Mouse (Mus musculus) heart, adult 18-20 months (tissue): Measurements from ENCODE around the gene Pum3. TPM values are rescaled to one million over a fixed set of nuclear protein-coding genes. Genes with fewer than 3 reads are reported as not detected.

Experiments
- DNase-seq, 2 experiments: peaks; one replicate each; pipeline ENCODE4 v3.0.0; 2021 to 2022; ENCODE audit warnings: mixed read lengths in 1 of 2
- long read RNA-seq, 2 experiments: library from polyadenylated mRNA; stranded (forward); transcript quantifications; one replicate each; pipeline ENCODE4 v2.0.0; 2021
- total RNA-seq, 2 experiments: library from RNA; stranded (reverse); gene quantifications; 2 replicates each; pipeline ENCODE4 v1.2.3; 2021

The Pum3 gene
- 10 to 100 TPM; 32.0 to 34.1 TPM for total RNA-seq
- long read RNA-seq, experiment 1, transcript Pum3-201 (18 exons, 3,471 nt): major isoform, 18 of 26 reads
- long read RNA-seq, experiment 1, partial matches to known transcripts: 5 of 26 reads
- long read RNA-seq, experiment 1, other reads (novel, unspliced or antisense): 3 of 26 reads
- long read RNA-seq, experiment 2, transcript Pum3-201 (18 exons, 3,471 nt): major isoform, 6 of 13 reads
- long read RNA-seq, experiment 2, partial matches to known transcripts: 5 of 13 reads
- long read RNA-seq, experiment 2, other reads (novel, unspliced or antisense): 2 of 13 reads

- peak; percentile 98 to 99 for DNase-seq
Measured at GRCm38 (mm10) chr19:27429745-27430251, at the start of gene Pum3. TSS of gene Pum3 (minus strand) at chr19:27429825.

- DNase-seq: no peak
Measured at GRCm38 (mm10) chr19:27466691-27467090, 37.1 kb upstream of the Pum3 start.

DNA sequence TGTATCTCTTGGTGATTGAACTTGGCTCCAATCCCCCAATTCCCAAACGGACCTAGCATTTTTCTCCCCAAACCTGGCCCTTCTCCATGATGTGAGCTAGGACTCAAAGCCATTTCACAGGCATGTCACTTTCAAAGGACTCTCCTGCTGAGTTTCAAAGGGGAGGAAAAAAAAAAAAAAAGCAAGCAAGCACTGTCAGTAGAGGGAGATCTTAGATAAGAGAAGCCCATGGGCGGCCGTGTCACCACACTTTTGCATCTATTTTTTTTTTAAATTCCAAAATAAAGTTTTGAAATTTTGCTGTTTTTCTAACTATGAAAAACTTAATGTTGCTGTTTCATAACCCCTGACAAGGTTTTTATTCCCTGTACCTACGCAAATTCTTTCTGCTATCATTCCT, 33.0 kb upstream of the Pum3 start:
- no peak for DNase-seq

DNA sequence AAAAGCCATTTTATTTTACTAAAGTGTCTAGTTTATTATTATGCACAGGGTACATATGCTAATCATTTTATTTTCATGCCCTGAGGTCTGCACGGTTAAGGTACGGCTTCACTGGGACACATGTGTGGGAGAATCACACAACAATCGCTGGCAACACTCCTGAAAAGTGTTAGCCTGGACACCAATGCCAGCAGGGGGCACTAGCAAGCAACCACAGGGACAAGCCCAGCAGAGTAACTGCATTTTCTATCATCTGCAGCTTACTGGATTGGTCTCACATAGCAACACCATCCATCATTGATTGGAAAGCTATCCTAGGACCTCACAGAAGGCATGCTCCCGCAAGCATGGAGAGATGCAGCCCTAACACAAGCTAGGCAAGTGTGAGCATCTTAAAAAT, 20.8 kb upstream of the Pum3 start:
- peak; percentile 27 to 72 for DNase-seq

GRCm38 (mm10) chr19:27447515-27447914, 17.9 kb upstream of the Pum3 start:
- peak in 1 of 2 experiments; percentile 33 for DNase-seq

- DNase-seq: no peak
Measured at GRCm38 (mm10) chr19:27441106-27441505, 11.5 kb upstream of the Pum3 start.

DNA sequence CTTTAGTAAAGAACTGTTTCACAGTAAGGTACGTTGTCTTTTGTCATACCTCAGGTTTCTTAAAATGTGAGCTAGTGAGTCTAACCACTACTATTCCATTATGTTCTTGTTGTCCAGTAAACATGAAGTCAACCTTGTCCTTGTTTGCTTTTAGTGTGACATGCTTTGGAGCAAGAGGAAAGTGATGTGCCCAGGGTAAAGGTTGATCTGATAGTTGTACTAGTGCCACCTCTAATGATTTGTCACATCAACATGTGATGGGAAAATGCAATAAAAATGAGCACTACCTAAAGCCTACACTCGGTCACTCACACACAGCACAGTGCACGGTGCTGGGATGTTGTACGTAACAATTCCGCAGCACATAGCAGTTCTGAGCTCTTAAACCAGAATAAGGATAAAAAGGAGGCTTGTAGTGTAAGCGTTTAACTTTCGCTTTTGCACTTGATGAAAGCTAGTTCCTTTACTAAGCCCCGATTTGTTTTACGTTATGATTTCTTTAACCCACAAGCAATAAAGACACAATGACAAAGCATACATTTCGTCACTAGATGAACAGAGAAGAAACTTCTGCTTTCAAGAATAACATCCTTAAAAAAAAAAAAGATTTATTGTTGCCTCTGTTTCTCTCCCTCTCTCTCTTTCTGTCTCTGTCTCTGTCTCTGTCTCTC, 8.5 kb upstream of the Pum3 start:
- DNase-seq: no peak

- peak; percentile 7 to 41 for DNase-seq
Measured at GRCm38 (mm10) chr19:27430406-27430805, 781 bp upstream of the Pum3 start.

- DNase-seq: no peak
Measured at GRCm38 (mm10) chr19:27429281-27429680, 344 bp downstream of the Pum3 start.

GRCm38 (mm10) chr19:27427865-27428264, 1.8 kb downstream of the Pum3 start:
- no peak for DNase-seq

- DNase-seq: no peak
Measured at GRCm38 (mm10) chr19:27426451-27426850, 3.2 kb downstream of the Pum3 start.

DNA sequence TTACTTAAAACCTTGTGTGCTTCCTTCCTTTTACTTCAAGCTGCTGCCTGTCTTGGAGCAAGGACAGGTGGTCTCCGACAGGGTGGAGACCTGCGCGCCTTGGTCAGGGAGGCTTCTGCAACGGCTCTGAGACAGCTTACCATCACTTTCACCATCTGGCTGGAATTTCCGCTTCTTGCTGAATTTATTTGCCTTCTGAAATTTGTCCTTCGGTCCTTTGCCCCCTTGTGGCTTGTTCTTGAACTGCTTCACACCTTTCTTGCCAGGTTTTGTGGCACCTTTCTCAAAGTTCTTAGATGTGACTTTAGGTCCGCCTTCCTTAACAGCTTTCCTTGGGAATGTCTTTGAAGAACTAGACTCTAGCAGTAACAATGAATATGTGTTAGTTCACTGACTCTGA, 4.0 kb downstream of the Pum3 start:
- peak; percentile 16 to 57 for DNase-seq

- DNase-seq: no peak
Measured at GRCm38 (mm10) chr19:27417375-27417774, 12.2 kb downstream of the Pum3 start.

GRCm38 (mm10) chr19:27416569-27416968, 13.1 kb downstream of the Pum3 start:
- peak; percentile 22 to 76 for DNase-seq

- no peak for DNase-seq
Measured at GRCm38 (mm10) chr19:27411340-27411739, 18.3 kb downstream of the Pum3 start.

GRCm38 (mm10) chr19:27410751-27411150, 18.9 kb downstream of the Pum3 start:
- DNase-seq: peak; percentile 19 to 58

DNA sequence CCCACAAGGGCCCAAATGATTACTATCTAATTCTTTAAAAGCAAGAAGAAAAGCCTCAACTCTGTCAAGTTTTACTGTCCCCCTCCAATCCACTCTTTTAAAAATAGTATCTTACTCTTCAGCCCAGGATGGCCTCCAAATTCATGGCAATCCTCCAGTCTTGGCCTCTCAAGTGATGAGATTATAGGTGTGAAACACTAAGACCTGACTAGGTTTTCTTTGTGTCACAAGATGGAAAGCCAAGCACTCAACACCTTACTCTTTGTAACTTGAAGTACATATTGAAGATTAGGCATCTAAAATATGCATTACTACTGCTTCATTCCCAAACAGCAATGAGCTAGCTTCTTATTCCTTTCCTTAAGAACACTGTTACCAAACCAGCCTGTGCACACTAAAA, 19.8 kb downstream of the Pum3 start:
- DNase-seq: peak; percentile 39 to 48

DNA sequence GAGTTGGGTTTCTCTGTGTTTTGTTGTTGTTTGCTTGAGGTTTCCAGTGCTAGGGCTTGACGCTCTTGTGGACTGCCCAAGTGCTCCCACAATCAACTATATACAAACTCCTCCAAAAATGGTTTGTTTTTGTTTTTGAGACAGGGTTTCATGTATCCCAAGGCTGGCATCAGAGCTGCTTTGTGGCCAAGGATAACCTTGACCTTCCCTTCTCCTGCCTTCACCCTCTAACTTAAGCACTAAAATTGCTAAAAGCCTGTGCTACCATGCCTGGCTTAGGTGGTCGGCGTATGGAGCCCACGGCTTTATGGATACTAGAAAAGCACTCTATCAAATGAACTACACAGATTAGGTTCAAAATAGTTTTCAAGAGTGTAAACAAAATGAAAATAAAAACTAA, 20.4 kb downstream of the Pum3 start:
- DNase-seq: no peak

- no peak for DNase-seq
Measured at GRCm38 (mm10) chr19:27397797-27398196, 31.8 kb downstream of the Pum3 start.

GRCm38 (mm10) chr19:27397223-27397622, 32.4 kb downstream of the Pum3 start:
- no peak for DNase-seq

DNA sequence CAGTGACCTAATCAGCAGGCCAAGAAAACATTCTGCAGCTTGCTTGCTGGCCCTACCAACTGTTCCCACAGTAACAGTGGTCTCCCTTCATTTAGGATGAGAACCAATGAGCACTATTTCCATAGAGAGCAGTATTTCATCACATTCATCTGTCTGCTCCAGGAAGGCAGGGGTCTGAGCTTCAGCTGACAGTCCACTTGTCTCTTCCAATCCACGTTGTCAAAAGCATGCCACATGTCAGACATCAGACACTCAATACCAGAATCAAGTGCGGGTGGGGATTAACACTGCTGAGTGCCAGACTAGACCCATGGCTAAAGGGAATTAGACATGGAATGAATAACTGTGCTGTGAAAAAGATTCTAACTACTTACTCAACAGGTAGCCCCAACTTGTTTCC, 32.9 kb downstream of the Pum3 start:
- DNase-seq: no peak

DNA sequence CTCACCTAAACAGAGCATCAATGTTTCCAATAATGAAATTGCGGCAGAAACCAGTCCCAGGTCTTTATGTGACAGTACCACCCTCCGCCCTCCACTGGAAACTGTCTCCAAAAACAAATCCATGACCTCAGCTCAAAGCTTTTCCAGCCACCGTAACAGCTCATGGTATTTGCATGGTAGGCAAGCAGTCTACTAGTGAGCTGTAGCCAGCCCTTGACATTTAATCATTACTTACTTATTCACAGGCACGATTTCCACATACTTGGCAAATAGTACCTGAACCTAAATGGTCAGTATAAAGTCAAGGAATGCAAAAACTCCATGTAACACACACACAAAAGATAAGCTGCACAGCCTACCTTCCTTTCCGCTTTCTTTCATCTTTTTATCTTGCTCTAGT, 33.7 kb downstream of the Pum3 start:
- no peak for DNase-seq

DNA sequence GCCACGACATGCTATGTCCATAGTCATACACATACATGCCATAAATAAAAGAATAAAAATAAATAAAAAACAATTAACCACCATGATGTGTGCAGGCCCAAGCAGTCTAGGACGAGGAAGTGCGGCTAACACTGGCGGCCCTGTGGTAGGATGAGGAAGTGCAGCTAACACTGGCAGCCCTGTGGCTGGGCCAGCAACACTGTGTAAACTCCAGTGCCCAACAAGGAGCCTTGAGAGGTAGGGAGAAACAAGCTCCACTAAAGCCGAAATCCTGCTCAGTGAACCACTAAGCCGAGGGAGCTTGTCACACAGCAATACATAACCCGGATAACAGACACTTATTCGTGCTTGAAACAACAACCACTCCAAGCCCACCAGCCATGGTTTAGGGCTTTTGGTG, 34.1 kb downstream of the Pum3 start:
- DNase-seq: no peak
